Comparison of ENCODE assay signal across 19 mouse cellular contexts in the genomic region with DNA sequence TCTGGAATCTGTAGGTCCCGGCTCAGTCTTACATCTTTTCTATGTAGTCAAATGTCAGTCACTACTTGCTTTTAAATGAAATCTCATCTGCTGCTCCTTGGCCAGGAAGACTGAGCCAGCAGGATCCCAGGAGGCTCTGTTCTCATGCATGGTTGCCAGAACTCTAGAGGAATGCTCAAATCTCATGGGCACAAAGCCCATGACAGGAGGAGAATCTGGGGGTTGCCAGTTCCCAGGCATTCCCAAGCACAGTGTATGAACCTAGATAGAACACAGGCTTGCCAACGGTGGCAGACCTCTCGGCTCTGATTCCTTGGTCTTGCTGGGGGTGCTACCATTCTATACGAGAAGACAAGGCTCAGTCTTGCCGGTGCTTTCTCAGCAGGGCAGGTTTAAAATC. TPM values are rescaled to one million over a fixed set of nuclear protein-coding genes. Genes with fewer than 3 reads are reported as not detected.
DNase-seq lines count a peak whose midpoint lies in the region; ATAC-seq lines count a peak whose summit lies in the region.
"Had no signal": no experiment of that assay in that cellular context is flagged by ENCODE, and none has a peak within 500 bp of the region (broad histone marks: within the 10 kb centered on the region; RNA-seq: fewer than 3 reads in every experiment).

No protein-coding gene starts in this region.

- DNase-seq in forebrain, embryonic 14.5 days (ENCODE audit: low spot score): peak; percentile 59
- DNase-seq in forebrain, embryonic 10.5 days (ENCODE audit: extremely low spot score, low spot score): no peak
- peak; percentile 27 for DNase-seq in layer of hippocampus, adult 11-12 months (ENCODE audit: low spot score)
- DNase-seq in layer of hippocampus, postnatal 25 days (ENCODE audit: extremely low spot score in 1 of 2, low spot score in 1 of 2): no peak
- peak; percentile 72 to 76 for DNase-seq in cerebellum, postnatal 10 days
- DNase-seq in layer of hippocampus, adult 8-10 months (ENCODE audit: low spot score in 2 of 2): peak; percentile 22 to 33
- DNase-seq in thymus, postnatal 14 days: no peak
- DNase-seq in c-Kit-positive CD71-positive TER-119-positive erythroid progenitor cells, embryonic 14.5 days (ENCODE audit: low spot score): no peak
- DNase-seq: adrenal gland, adult 8-10 months; B cell, adult 2 months; lung, postnatal 14 days had no signal

- no peaks in the 10 kb centered on the region for H3K27me3 ChIP-seq in forebrain, embryonic 14.5 days (replicated peaks; ENCODE audit: control insufficient read depth, insufficient read depth, low read length)
- no peaks in the 10 kb centered on the region for H3K27me3 ChIP-seq in forebrain, embryonic 10.5 days (ENCODE audit: poor library complexity, severe bottlenecking)

- no peak for ATAC-seq in forebrain, embryonic 14.5 days
- ATAC-seq: intestine, embryonic 16.5 days had no signal

- H3K9me3 ChIP-seq in forebrain, embryonic 14.5 days (replicated peaks; ENCODE audit: control insufficient read depth, low read length): no peaks in the 10 kb centered on the region
- H3K9me3 ChIP-seq in forebrain, embryonic 10.5 days: no peaks in the 10 kb centered on the region

- no peak overlapping the region for H3K4me2 ChIP-seq in forebrain, embryonic 14.5 days (ENCODE audit: low read length)

- WGBS in forebrain, embryonic 14.5 days: 82% methylated on average over 5 of the region's 5 CpGs
- WGBS in forebrain, embryonic 10.5 days: 84% methylated on average over 5 of the region's 5 CpGs

- no peaks in the 10 kb centered on the region for H3K4me1 ChIP-seq in forebrain, embryonic 14.5 days (ENCODE audit: control insufficient read depth, insufficient read depth, low read length)
- H3K4me1 ChIP-seq in forebrain, embryonic 10.5 days: no peaks in the 10 kb centered on the region

- no peak overlapping the region for H3K27ac ChIP-seq in forebrain, embryonic 14.5 days (ENCODE audit: low read depth, low read length)
- H3K27ac ChIP-seq in forebrain, embryonic 10.5 days: no peak overlapping the region

- no peak overlapping the region for H3K4me3 ChIP-seq in forebrain, embryonic 14.5 days (ENCODE audit: low read depth, low read length)
- no peak overlapping the region for H3K4me3 ChIP-seq in forebrain, embryonic 10.5 days
- H3K4me3 ChIP-seq: erythroblast, embryonic 14.5 days had no signal

- no peaks in the 10 kb centered on the region for H3K36me3 ChIP-seq in forebrain, embryonic 14.5 days (ENCODE audit: control insufficient read depth, insufficient read depth, low read length)
- no peaks in the 10 kb centered on the region for H3K36me3 ChIP-seq in forebrain, embryonic 10.5 days (replicated peaks)

- no peak overlapping the region for H3K9ac ChIP-seq in forebrain, embryonic 14.5 days (ENCODE audit: low read length)

RNA-seq across cellular contexts. Expression of gene Tpo, which starts 40.3 kb away (rescaled TPM):
- polyA plus RNA-seq in forebrain, embryonic 14.5 days (2014; fragmentation: Nextera tagmentation; extraction: Ambion mirVana): 0.09 and 0.15 TPM in 2 replicates
- polyA plus RNA-seq in forebrain, embryonic 10.5 days (2016; fragmentation: Nextera tagmentation; extraction: Ambion mirVana): not detected in 2 replicates
- total RNA-seq in layer of hippocampus, postnatal 25 days (2021): under 1 TPM in 1 of 2 experiments, not detected in 1; 0.27 TPM
- total RNA-seq in layer of hippocampus, adult 8-10 months (2022): under 1 TPM in 3 of 4 experiments, not detected in 1; 0.09 to 0.54 (median 0.47) TPM
- total RNA-seq: liver, adult 2 months; MEL; monocyte, adult 5-6 weeks had no signal
- polyA plus RNA-seq: erythroblast, embryonic 14.5 days; heart, embryonic 16.5 days; intestine, embryonic 16.5 days; liver, adult 2 months; spleen, adult 2 months; thymus, postnatal 0 days had no signal

Comparison
In these comparisons a context has a peak if more than half of its experiments do, and no peak if none do; other contexts are left out.
1. DNase-seq: peak in forebrain, embryonic 14.5 days (single experiment), layer of hippocampus, adult 11-12 months (single experiment), cerebellum, postnatal 10 days (2 of 2) and layer of hippocampus, adult 8-10 months (2 of 2); none in forebrain, embryonic 10.5 days (single experiment), layer of hippocampus, postnatal 25 days (0 of 2), thymus, postnatal 14 days (single experiment) and c-Kit-positive CD71-positive TER-119-positive erythroid progenitor cells, embryonic 14.5 days (single experiment).